Comparison of ENCODE assay signal across 8 mouse cellular contexts in the genomic region with DNA sequence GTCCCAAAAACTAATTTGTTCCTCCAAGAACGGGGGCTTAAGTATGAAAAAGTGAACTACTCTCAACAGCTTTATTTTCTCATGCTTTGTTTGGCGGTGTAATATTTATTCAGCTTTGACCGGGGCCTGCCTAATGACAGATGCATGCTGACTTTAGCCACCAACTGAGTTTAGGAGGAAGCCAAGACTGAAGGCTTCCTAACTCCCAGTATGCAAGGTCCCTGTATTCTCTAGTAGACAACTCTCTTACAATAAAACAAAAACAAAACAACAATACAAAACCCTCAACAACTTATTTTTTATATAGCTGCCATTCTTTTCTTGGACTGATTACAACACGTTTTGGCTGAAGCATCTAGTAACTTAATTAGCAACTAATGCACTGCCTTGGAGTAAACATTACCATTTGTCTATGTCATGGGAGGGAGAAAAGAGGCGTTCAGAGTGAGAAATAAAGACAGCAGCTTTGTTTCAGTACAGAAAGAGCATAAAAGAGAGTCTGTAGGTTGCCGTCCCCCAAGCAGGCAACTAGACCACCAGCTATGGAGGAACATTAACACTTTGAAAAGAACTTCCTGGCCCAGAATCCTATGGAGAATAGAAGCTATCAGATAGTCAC. TPM values are rescaled to one million over a fixed set of nuclear protein-coding genes. Genes with fewer than 3 reads are reported as not detected.
DNase-seq lines count a peak whose midpoint lies in the region; ATAC-seq and TF ChIP-seq lines count a peak whose summit lies in the region.

No protein-coding gene starts in this region.

- no peak for TF ChIP-seq POLR2A in CH12.LX (IDR thresholded peaks at IDR 0.05; ENCODE audit: low read depth, low read length)
- no peak for TF ChIP-seq POLR2A in brain, embryonic 14.5 days (IDR thresholded peaks at IDR 0.05; ENCODE audit: borderline replicate concordance, extremely low read depth, insufficient read depth, insufficient read length, poor library complexity, severe bottlenecking)

- no peaks in the 10 kb centered on the region for H3K27me3 ChIP-seq in CH12.LX (replicated peaks)
- H3K27me3 ChIP-seq in heart, postnatal 0 days (ENCODE audit: control insufficient read depth, insufficient read depth, low read length): no peaks in the 10 kb centered on the region
- H3K27me3 ChIP-seq in liver, embryonic 14.5 days (ENCODE audit: control insufficient read depth, insufficient read depth, low read length): no peaks in the 10 kb centered on the region

- no peak overlapping the region; the same call in 1 of the 2 replicates for H3K9ac ChIP-seq in CH12.LX (ENCODE audit: insufficient read depth, low read depth)
- H3K9ac ChIP-seq in heart, postnatal 0 days (replicated peaks; ENCODE audit: low read depth, low read length): peak overlapping the region; percentile 60
- H3K9ac ChIP-seq in liver, embryonic 14.5 days (replicated peaks): peak overlapping the region; percentile 79

- DNase-seq in CH12.LX (ENCODE audit: extremely low read depth): no peak
- DNase-seq in brain, embryonic 14.5 days (ENCODE audit: low read depth): peak; percentile 63
- DNase-seq in heart, postnatal 0 days (ENCODE audit: low spot score): no peak
- DNase-seq in liver, embryonic 14.5 days (ENCODE audit: low read depth in 3 of 3, low spot score in 3 of 3): no peak
- DNase-seq in right cerebral cortex, postnatal 36 days (ENCODE audit: low spot score in 2 of 2): no peak
- DNase-seq in frontal cortex, postnatal 25 days (ENCODE audit: low spot score in 2 of 2): no peak
- DNase-seq in right cerebral cortex, postnatal 25 days: no peak

- no peak for TF ChIP-seq CTCF in CH12.LX (conservative IDR thresholded peaks at IDR 0.05 in 1 of 2, IDR thresholded peaks at IDR 0.05 in 1 of 2; ENCODE audit: low read depth in 2 of 2, low read length in 2 of 2)
- no peak for TF ChIP-seq CTCF in brain, embryonic 14.5 days (IDR thresholded peaks at IDR 0.05; ENCODE audit: borderline replicate concordance, extremely low read depth, insufficient read depth, insufficient read length)
- no peak for TF ChIP-seq CTCF in heart, postnatal 0 days (IDR thresholded peaks at IDR 0.05; ENCODE audit: low read depth)
- TF ChIP-seq CTCF in liver, embryonic 14.5 days (IDR thresholded peaks at IDR 0.05; ENCODE audit: low read depth): no peak

- no peak for TF ChIP-seq EP300 in CH12.LX (IDR thresholded peaks at IDR 0.05; ENCODE audit: low read length)
- TF ChIP-seq EP300 in heart, postnatal 0 days (IDR thresholded peaks at IDR 0.05; ENCODE audit: low read depth): no peak
- TF ChIP-seq EP300 in liver, embryonic 14.5 days (IDR thresholded peaks at IDR 0.05; ENCODE audit: low read depth): no peak

- no peak for ATAC-seq in heart, postnatal 0 days (ENCODE audit: insufficient read depth, low read depth)
- no peak for ATAC-seq in liver, embryonic 14.5 days (ENCODE audit: insufficient read depth)
- ATAC-seq in megakaryocyte progenitor cell, adult 5-6 weeks (replicated peaks; ENCODE audit: poor library complexity): no peak

- 27% methylated on average over 6 of the region's 6 CpGs for WGBS in heart, postnatal 0 days
- WGBS in liver, embryonic 14.5 days (ENCODE audit: insufficient replicate concordance): 29% methylated on average over 6 of the region's 6 CpGs

- no peak overlapping the region for H3K27ac ChIP-seq in CH12.LX (ENCODE audit: insufficient read depth, low read depth)
- peak overlapping the region; percentile 77 for H3K27ac ChIP-seq in heart, postnatal 0 days (ENCODE audit: low read depth)
- H3K27ac ChIP-seq in liver, embryonic 14.5 days: no peak overlapping the region

- H3K4me1 ChIP-seq in CH12.LX (ENCODE audit: control insufficient read depth in 1 of 2, insufficient read depth in 2 of 2): peaks cover 3 to 22% of the 10 kb centered on the region in 2 experiments; a peak in 3 of 4 replicates
- peaks cover 4% of the 10 kb centered on the region; the same call in 1 of the 2 replicates for H3K4me1 ChIP-seq in heart, postnatal 0 days (ENCODE audit: control insufficient read depth, insufficient read depth)
- H3K4me1 ChIP-seq in liver, embryonic 14.5 days (replicated peaks; ENCODE audit: control insufficient read depth in 2 of 2, insufficient read depth in 2 of 2, low read length in 1 of 2): peaks cover 7 to 9% of the 10 kb centered on the region in 2 experiments

- dilution Hi-C loops in CH12.LX (cut with MboI; ENCODE audit: extremely low pct_ligation_motif_present, extremely low pct_unique_long_range_greater_than_20kb, low sequenced_read_pairs): no loop called here

- no peaks in the 10 kb centered on the region for H3K9me3 ChIP-seq in CH12.LX (replicated peaks; ENCODE audit: low read length)
- H3K9me3 ChIP-seq in heart, postnatal 0 days (replicated peaks; ENCODE audit: control insufficient read depth, low read length): no peaks in the 10 kb centered on the region
- no peaks in the 10 kb centered on the region for H3K9me3 ChIP-seq in liver, embryonic 14.5 days (ENCODE audit: control insufficient read depth, low read length)

- H3K4me3 ChIP-seq in CH12.LX (replicated peaks in 1 of 3; ENCODE audit: low read depth in 2 of 3, low read length in 2 of 3, poor library complexity in 1 of 3): no peak overlapping the region
- H3K4me3 ChIP-seq in heart, postnatal 0 days (ENCODE audit: low read depth, low read length): peak overlapping the region; percentile 55
- peak overlapping the region; percentile 64 to 70 for H3K4me3 ChIP-seq in liver, embryonic 14.5 days (ENCODE audit: insufficient read depth in 1 of 2, low read depth in 2 of 2, low read length in 2 of 2)

- in situ Hi-C loops in CH12.LX (cut with MboI; ENCODE audit: low pct_ligation_motif_present, low pct_unique_long_range_greater_than_20kb, low sequenced_read_pairs): no loop called here

- no peaks in the 10 kb centered on the region for H3K36me3 ChIP-seq in CH12.LX (replicated peaks in 1 of 2; ENCODE audit: control insufficient read depth in 1 of 2, insufficient read depth in 1 of 2, low read length in 1 of 2)
- no peaks in the 10 kb centered on the region for H3K36me3 ChIP-seq in heart, postnatal 0 days (replicated peaks; ENCODE audit: control insufficient read depth, insufficient read depth, low read length)
- H3K36me3 ChIP-seq in liver, embryonic 14.5 days (replicated peaks; ENCODE audit: control insufficient read depth, insufficient read depth, low read depth): no peaks in the 10 kb centered on the region

- H3K4me2 ChIP-seq in CH12.LX (ENCODE audit: insufficient read depth, low read depth, poor library complexity, severe bottlenecking): peak overlapping the region; percentile 61; the same call in 1 of the 2 replicates
- H3K4me2 ChIP-seq in heart, postnatal 0 days (ENCODE audit: low read depth, low read length): peak overlapping the region; percentile 67
- peak overlapping the region; percentile 87 for H3K4me2 ChIP-seq in liver, embryonic 14.5 days (ENCODE audit: low read depth)

- no peak for TF ChIP-seq RAD21 in CH12.LX (IDR thresholded peaks at IDR 0.05; ENCODE audit: low read depth, low read length)

- H3K79me2 ChIP-seq in CH12.LX (replicated peaks; ENCODE audit: control insufficient read depth, extremely low read depth, insufficient read depth, poor library complexity, severe bottlenecking): no peaks in the 10 kb centered on the region

TF ChIP-seq in CH12.LX, 34 proteins besides CTCF, POLR2A, EP300 and RAD21:
- TF ChIP-seq SMC3 (IDR thresholded peaks at IDR 0.05; ENCODE audit: low read depth, low read length) (no peak), MXI1 (IDR thresholded peaks at IDR 0.05; ENCODE audit: low read depth, low read length) (no peak), ELF1 (IDR thresholded peaks at IDR 0.05; ENCODE audit: low read depth, low read length) (no peak), BHLHE40 (IDR thresholded peaks at IDR 0.05; ENCODE audit: low read depth, low read length) (no peak), TCF12 (IDR thresholded peaks at IDR 0.05; ENCODE audit: low read depth, low read length) (no peak), NELFE (IDR thresholded peaks at IDR 0.05; ENCODE audit: low read depth, low read length) (no peak), KAT2A (IDR thresholded peaks at IDR 0.05; ENCODE audit: insufficient replicate concordance, low read length) (no peak), ZKSCAN1 (IDR thresholded peaks at IDR 0.05; ENCODE audit: borderline replicate concordance, low read depth, low read length) (no peak), CHD1 (IDR thresholded peaks at IDR 0.05; ENCODE audit: low read depth, low read length) (no peak), E2F4 (IDR thresholded peaks at IDR 0.05; ENCODE audit: insufficient replicate concordance, low read depth, low read length) (no peak), TBP (conservative IDR thresholded peaks at IDR 0.05; ENCODE audit: low read depth, low read length) (no peak)

RNA-seq across cellular contexts. Expression of gene Ifih1, which starts 0.7 kb away (rescaled TPM):
- total RNA-seq in CH12.LX (2012; rRNA removed) (1.6 and 2.0 TPM in 2 replicates), CH12.LX (2014; rRNA removed) (2.2 and 2.5 TPM in 2 replicates)
- 3.6 and 4.5 TPM in 2 replicates for polyA plus RNA-seq in CH12.LX (2012; ENCODE audit: insufficient read length, low read depth)
- 0.40 and 0.72 TPM in 2 replicates for polyA plus RNA-seq in brain, embryonic 14.5 days (2012; rRNA removed)
- total RNA-seq in heart, postnatal 0 days (2014; rRNA removed; ENCODE audit: low replicate concordance): 3.2 and 4.3 TPM in 2 replicates
- polyA plus RNA-seq in heart, postnatal 0 days (2015; fragmentation: Nextera tagmentation; extraction: Ambion mirVana): 2.1 TPM in 2 replicates
- 0.83 and 1.5 TPM in 2 replicates for polyA plus RNA-seq in liver, embryonic 14.5 days (2012; rRNA removed)
- 2.9 and 4.0 TPM in 2 replicates for polyA plus RNA-seq in liver, embryonic 14.5 days (2014; fragmentation: Nextera tagmentation; extraction: Ambion mirVana)
- total RNA-seq in megakaryocyte progenitor cell, adult 5-6 weeks (2015): 13.0 and 16.8 TPM in 2 replicates
- total RNA-seq in megakaryocyte progenitor cell, adult 5-6 weeks (2017): 14.4 and 21.1 TPM in 2 replicates

RNA-seq across cellular contexts. Expression of gene Gca, which starts 17.3 kb away (rescaled TPM):
- total RNA-seq in CH12.LX (2012; rRNA removed): 4.7 and 5.2 TPM in 2 replicates
- total RNA-seq in CH12.LX (2014; rRNA removed): 1.7 and 4.2 TPM in 2 replicates
- 10.1 and 10.9 TPM in 2 replicates for polyA plus RNA-seq in CH12.LX (2012; ENCODE audit: insufficient read length, low read depth)
- 5.3 and 7.1 TPM in 2 replicates for polyA plus RNA-seq in brain, embryonic 14.5 days (2012; rRNA removed)
- total RNA-seq in heart, postnatal 0 days (2014; rRNA removed; ENCODE audit: low replicate concordance): 4.9 and 6.1 TPM in 2 replicates
- 17.8 and 18.5 TPM in 2 replicates for polyA plus RNA-seq in heart, postnatal 0 days (2015; fragmentation: Nextera tagmentation; extraction: Ambion mirVana)
- 1.8 and 2.8 TPM in 2 replicates for polyA plus RNA-seq in liver, embryonic 14.5 days (2012; rRNA removed)
- polyA plus RNA-seq in liver, embryonic 14.5 days (2014; fragmentation: Nextera tagmentation; extraction: Ambion mirVana): 1.9 and 2.1 TPM in 2 replicates
- 46.7 and 52.3 TPM in 2 replicates for total RNA-seq in megakaryocyte progenitor cell, adult 5-6 weeks (2015)
- 17.3 and 28.6 TPM in 2 replicates for total RNA-seq in megakaryocyte progenitor cell, adult 5-6 weeks (2017)

Comparison
In these comparisons a context has a peak if more than half of its experiments do, and no peak if none do; other contexts are left out.
1. H3K4me3 ChIP-seq: peak in heart, postnatal 0 days (single experiment) and liver, embryonic 14.5 days (2 of 2); none in CH12.LX (0 of 3).
2. Peak in every context shown above with its lines, with median percentiles within 50 percentile points of each other: H3K4me2 ChIP-seq.